Mouse (Mus musculus): ENCODE measurements around the gene P4hb. TPM values are rescaled to one million over a fixed set of nuclear protein-coding genes. Genes with fewer than 3 reads are reported as not detected.
A peak's percentile ranks its signal among the peaks of the same experiment; 100 is the strongest.
"Not testable (repeated sequence)": the region's sequence is repeated elsewhere in the genome, so short reads cannot be mapped to it uniquely, and the experiment has no call there.

The P4hb gene
- polyA plus RNA-seq, 1 experiment from 2014 or later: 635 TPM

DNA sequence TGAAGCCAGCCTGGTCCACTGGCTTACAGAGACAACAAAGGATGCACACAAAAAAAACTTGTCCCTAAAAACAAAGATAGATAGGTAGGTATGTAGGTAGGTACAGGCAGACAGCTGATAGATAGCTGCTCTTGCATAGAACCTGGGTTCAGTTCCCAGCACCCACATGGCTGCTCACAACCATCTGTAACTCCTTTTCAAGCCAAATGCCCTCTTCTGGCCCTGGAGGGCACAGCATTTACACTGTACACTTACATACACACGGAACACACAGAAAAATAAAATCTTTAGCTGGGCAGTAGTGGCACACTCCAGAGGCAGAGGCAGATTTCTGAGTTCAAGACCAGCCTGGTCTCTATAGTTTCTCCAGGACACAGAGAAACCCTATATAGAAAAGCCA, 10.9 kb upstream of the P4hb start:
- 0 out of 2 replicates have a peak, but pooled peaks have one; percentile 1 for TF ChIP-seq CTCF (IDR thresholded peaks at IDR 0.05; ENCODE audit: low read depth)

DNA sequence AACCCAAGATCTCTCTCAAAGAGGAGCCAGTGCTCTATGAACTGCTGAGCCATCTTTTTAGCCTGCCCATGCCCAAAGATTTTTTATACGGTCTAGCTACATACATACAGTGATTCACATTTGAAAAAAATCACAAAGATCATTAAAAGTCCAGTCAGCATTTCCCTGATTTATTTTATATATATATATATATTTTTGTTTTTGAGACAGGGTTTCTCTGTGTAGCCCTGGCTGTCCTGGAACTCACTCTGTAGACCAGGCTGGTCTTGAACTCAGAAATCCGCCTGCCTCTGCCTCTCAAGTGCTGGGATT, 9.9 kb upstream of the P4hb start:
- H3K27ac ChIP-seq; H3K9ac ChIP-seq (ENCODE audit: low read depth, low read length); H3K4me3 ChIP-seq (replicated peaks; ENCODE audit: low read depth, low read length); H3K27me3 ChIP-seq (ENCODE audit: insufficient read depth, low read length); H3K4me2 ChIP-seq (ENCODE audit: low read length); ATAC-seq (replicated peaks; ENCODE audit: low FRiP score, low read depth); H3K9me3 ChIP-seq (replicated peaks; ENCODE audit: low read length); DNase-seq (ENCODE audit: low spot score): not testable (repeated sequence)
- H3K36me3 ChIP-seq (ENCODE audit: insufficient read depth, low read length): peaks cover 35% of the 10 kb centered on the region
- peaks cover 12% of the 10 kb centered on the region for H3K4me1 ChIP-seq (replicated peaks; ENCODE audit: insufficient read depth, low read length)
- 87% methylated on average over 2 of the region's 2 CpGs for WGBS

More for the DNA sequence above, 10.9 kb upstream of the P4hb start:
- no peaks in the 10 kb centered on the region for H3K27me3 ChIP-seq (ENCODE audit: insufficient read depth, low read length)
- ATAC-seq (replicated peaks; ENCODE audit: low FRiP score, low read depth) (no peak), DNase-seq (ENCODE audit: low spot score) (no peak)
- 100% methylated on average over 1 of the region's 1 CpGs for WGBS
- peaks cover 33% of the 10 kb centered on the region; the same call in 1 of the 2 replicates for H3K36me3 ChIP-seq (ENCODE audit: insufficient read depth, low read length)
- H3K9me3 ChIP-seq (replicated peaks; ENCODE audit: low read length): no peaks in the 10 kb centered on the region
- no peak overlapping the region for H3K4me3 ChIP-seq (replicated peaks; ENCODE audit: low read depth, low read length)
- no peak overlapping the region for H3K4me2 ChIP-seq (ENCODE audit: low read length)
- no peak overlapping the region for H3K27ac ChIP-seq
- H3K4me1 ChIP-seq (replicated peaks; ENCODE audit: insufficient read depth, low read length): peaks cover 12% of the 10 kb centered on the region
- no peak overlapping the region for H3K9ac ChIP-seq (ENCODE audit: low read depth, low read length)

DNA sequence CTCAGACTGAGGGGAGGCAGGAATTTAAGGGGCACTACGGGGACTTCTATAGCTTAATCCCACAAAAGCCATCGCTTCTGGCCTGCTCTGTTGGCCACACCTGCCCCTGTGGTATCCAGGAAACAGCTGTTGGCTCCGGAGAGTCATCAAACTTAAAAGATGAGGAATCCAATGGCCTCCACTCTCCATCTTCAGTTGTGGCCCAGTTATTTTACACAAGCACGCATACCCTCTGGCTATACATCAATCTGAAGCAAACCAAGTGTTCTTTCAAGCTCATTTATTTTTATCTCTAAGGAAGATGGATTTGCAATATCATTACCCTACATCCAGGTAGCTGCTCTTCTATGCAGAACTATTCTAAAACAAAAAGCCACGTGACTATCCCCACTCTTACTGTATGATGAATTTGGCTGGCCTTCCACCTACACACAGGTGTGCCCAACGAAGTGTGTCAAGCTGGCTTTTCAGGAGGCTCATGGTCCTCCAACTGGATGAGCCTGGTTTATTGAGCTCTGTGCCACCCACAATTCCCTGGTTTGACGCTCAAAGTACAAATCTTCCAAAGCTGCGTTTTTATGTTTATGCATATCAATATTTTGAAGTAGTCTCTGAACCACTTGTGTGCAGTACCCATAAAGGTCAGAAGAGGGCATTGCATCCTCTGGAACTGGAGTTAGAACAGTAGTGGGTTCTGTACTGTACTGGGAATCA, 9.4 kb upstream of the P4hb start:
- DNase-seq (ENCODE audit: low spot score): peak; percentile 35
- Histone ChIP-seq H3K9me3 (replicated peaks; ENCODE audit: low read length) (no peaks in the 10 kb centered on the region), H3K9ac (ENCODE audit: low read depth, low read length) (peak overlapping the region; percentile 97; the same call in 1 of the 2 replicates), H3K4me2 (ENCODE audit: low read length) (peak overlapping the region; percentile 94), H3K27me3 (ENCODE audit: insufficient read depth, low read length) (no peaks in the 10 kb centered on the region), H3K4me3 (replicated peaks; ENCODE audit: low read depth, low read length) (peak overlapping the region; percentile 91), H3K36me3 (ENCODE audit: insufficient read depth, low read length) (peaks cover 37% of the 10 kb centered on the region), H3K27ac (peak overlapping the region; percentile 96), H3K4me1 (replicated peaks; ENCODE audit: insufficient read depth, low read length) (peaks cover 12% of the 10 kb centered on the region)
- peak; percentile 61 for TF ChIP-seq CTCF (IDR thresholded peaks at IDR 0.05; ENCODE audit: low read depth)
- 73% methylated on average over 8 of the region's 8 CpGs for WGBS
- ATAC-seq (replicated peaks; ENCODE audit: low FRiP score, low read depth): no peak

DNA sequence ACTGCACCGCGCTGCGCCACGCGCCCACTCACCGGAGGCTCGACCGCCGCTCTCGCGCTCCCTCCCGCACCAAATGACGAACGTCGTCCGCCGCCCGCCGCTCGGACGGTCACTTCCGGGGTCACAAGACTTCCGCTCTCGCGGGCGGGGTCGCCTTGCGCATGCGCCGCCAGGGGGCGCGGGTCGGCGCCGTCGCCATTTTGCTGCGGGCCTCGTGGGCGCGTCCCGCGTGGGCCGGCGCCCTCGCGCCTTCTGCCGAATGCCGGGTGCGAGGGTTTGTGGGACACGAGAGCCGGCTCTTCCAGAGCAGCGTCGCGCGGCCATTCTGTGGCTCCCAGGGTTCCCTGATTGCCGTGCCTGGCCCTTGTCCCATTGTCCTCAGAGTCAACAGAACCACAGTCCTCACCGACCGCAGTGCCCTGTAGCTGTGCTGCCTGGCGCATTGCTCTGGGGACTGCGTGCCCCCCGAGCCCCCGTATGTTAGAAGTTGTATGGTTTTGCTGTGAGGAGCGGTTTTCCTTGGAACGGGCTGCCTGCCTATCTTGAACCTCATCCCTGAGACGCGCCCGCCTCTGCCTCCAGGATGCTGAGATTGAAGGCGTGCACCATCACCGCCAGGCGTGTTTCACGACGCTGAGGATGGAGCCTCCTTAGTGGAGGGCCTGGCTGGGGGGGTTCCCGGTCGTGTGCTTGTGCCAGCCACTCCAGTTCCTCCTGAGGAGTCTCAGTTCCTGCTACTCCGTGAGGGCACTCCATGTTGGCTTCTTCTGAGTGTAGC, 8.6 kb upstream of the P4hb start, which contains the start of gene Arhgdia:
Arhgdia (minus strand) TSS at position 135 of the 778 bp plus-strand sequence.
- peak; percentile 51 for TF ChIP-seq CTCF (IDR thresholded peaks at IDR 0.05; ENCODE audit: low read depth)
- Histone ChIP-seq H3K27ac (peak within 1 kb of the TSS; percentile 96), H3K36me3 (ENCODE audit: insufficient read depth, low read length) (peaks cover 31% of the 10 kb centered on the region), H3K9me3 (replicated peaks; ENCODE audit: low read length) (no peaks in the 10 kb centered on the region), H3K4me3 (replicated peaks; ENCODE audit: low read depth, low read length) (peak within 1 kb of the TSS; percentile 91), H3K4me1 (replicated peaks; ENCODE audit: insufficient read depth, low read length) (peaks cover 12% of the 10 kb centered on the region), H3K4me2 (ENCODE audit: low read length) (peak within 1 kb of the TSS; percentile 94), H3K27me3 (ENCODE audit: insufficient read depth, low read length) (no peaks in the 10 kb centered on the region), H3K9ac (ENCODE audit: low read depth, low read length) (peak within 1 kb of the TSS; percentile 97)
- ATAC-seq (replicated peaks; ENCODE audit: low FRiP score, low read depth) (peak; percentile 18; the same call in 1 of the 2 replicates), DNase-seq (ENCODE audit: low spot score) (peak; percentile 86)
- 7% methylated on average over 68 of the region's 75 CpGs for WGBS

DNA sequence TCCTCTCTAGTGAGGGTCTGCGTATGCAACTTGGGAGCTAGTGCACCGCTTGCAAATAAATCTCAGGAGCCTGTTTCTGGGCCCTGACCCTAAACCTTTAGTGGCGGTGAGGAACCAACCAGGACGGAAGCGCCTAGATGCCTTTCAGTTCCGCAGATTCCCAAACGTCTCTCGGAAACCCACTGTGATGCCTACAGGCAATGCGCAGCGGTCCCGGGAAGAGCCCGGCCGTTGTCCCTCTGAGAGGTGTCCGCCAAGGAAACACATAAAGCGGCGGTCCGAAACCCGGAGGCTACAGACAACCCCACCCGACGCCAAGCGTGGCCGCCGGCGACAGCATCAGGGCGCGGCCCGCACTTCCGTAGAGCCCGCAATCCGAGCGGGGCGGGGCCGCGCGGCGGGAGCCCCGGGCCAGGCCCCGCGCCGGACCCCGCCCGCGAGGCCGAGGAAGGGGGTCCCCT, 7.8 kb upstream of the P4hb start:
- peak overlapping the region; percentile 97 for H3K9ac ChIP-seq (ENCODE audit: low read depth, low read length)
- ATAC-seq (replicated peaks; ENCODE audit: low FRiP score, low read depth) (peak; percentile 7; the same call in 1 of the 2 replicates), DNase-seq (ENCODE audit: low spot score) (peak; percentile 24)
- H3K9me3 ChIP-seq (replicated peaks; ENCODE audit: low read length): no peaks in the 10 kb centered on the region
- TF ChIP-seq CTCF (IDR thresholded peaks at IDR 0.05; ENCODE audit: low read depth): no peak
- under 1% methylated on average over 30 of the region's 44 CpGs for WGBS
- peak overlapping the region; percentile 91 for H3K4me3 ChIP-seq (replicated peaks; ENCODE audit: low read depth, low read length)
- H3K4me1 ChIP-seq (replicated peaks; ENCODE audit: insufficient read depth, low read length): peaks cover 12% of the 10 kb centered on the region
- no peaks in the 10 kb centered on the region for H3K27me3 ChIP-seq (ENCODE audit: insufficient read depth, low read length)
- H3K36me3 ChIP-seq (ENCODE audit: insufficient read depth, low read length): peaks cover 28% of the 10 kb centered on the region
- peak overlapping the region; percentile 96 for H3K27ac ChIP-seq
- peak overlapping the region; percentile 94 for H3K4me2 ChIP-seq (ENCODE audit: low read length)

DNA sequence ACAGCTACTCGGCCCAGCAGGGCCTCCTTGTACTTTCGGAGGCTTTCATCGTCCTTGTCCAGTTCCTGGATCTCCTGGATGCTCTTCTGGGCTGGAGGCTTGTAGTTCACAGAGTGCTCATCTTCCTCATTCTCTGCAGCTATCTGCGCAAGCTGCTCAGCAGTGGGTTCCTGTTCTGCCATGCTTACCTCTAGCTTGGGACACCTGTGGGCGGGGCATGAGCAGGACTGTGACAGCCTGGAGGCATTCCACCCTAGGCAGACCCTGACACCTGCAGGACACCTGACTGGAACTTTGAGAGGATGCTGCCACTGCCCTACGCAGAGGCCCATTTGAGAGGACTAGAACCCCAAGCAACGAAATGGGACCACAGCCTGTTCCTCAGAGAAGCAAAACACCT, 7.1 kb upstream of the P4hb start:
- peaks cover 12% of the 10 kb centered on the region for H3K4me1 ChIP-seq (replicated peaks; ENCODE audit: insufficient read depth, low read length)
- 47% methylated on average over 7 of the region's 7 CpGs for WGBS
- no peaks in the 10 kb centered on the region for H3K9me3 ChIP-seq (replicated peaks; ENCODE audit: low read length)
- H3K4me3 ChIP-seq (replicated peaks; ENCODE audit: low read depth, low read length): peak overlapping the region; percentile 91
- peaks cover 21% of the 10 kb centered on the region for H3K36me3 ChIP-seq (ENCODE audit: insufficient read depth, low read length)
- peak overlapping the region; percentile 94 for H3K4me2 ChIP-seq (ENCODE audit: low read length)
- H3K27me3 ChIP-seq (ENCODE audit: insufficient read depth, low read length): no peaks in the 10 kb centered on the region
- DNase-seq (ENCODE audit: low spot score) (no peak), ATAC-seq (replicated peaks; ENCODE audit: low FRiP score, low read depth) (no peak)
- H3K9ac ChIP-seq (ENCODE audit: low read depth, low read length): peak overlapping the region; percentile 97
- peak overlapping the region; percentile 96 for H3K27ac ChIP-seq
- TF ChIP-seq CTCF (IDR thresholded peaks at IDR 0.05; ENCODE audit: low read depth): no peak
